Mouse (Mus musculus) lung, postnatal 4 days (tissue): ENCODE data around the gene Tspan17.
"Not testable (repeated sequence)": the region's sequence is repeated elsewhere in the genome, so short reads cannot be mapped to it uniquely, and the experiment has no call there.

Source experiments
- DNase-seq, 2 experiments: peaks; one replicate each; pipeline ENCODE4 v3.0.0; 2021

The Tspan17 gene

DNA sequence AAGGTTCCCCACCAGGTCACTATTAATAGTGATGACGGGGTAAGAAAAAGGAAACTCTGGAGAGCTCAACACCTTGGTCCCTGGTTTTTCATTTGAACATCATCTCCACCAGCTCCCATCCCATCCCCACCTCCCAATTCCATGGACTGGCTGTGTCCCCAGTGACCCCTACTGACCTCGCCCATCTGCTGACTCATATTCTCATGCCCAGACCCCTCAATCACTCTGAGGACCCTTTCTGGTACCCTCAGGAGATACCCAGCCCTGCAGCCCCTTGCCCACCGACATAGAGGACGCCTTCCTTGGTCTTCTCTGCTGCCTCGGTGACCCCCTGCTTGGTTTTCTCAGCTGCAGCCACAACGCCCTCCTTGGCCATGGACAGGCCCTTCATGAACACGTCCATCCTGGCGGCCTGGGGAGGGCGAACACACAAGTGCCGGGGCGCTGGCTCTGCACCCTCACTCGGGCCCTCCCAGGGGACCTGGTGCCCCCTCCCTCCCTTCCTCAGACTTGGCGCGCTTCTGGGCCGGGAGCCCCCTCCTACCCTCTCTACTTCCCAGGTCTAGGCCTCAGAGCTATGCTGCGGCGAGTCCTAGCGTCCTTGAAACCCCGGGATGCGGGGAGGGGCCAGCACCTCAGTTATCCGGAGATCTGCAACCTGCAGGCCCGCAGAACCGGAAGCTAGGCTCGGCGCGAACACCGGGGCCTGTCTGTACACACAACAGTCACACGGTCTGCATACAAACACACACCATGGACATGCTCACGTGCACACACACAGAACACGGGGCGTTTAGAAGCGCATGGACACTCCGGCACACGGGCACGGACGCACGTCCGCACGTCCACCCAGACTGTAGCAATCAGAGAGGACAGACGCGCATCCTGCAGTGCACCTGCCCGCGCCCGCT lies 23.6 kb upstream of the Tspan17 start:
- DNase-seq, result no peak

DNA sequence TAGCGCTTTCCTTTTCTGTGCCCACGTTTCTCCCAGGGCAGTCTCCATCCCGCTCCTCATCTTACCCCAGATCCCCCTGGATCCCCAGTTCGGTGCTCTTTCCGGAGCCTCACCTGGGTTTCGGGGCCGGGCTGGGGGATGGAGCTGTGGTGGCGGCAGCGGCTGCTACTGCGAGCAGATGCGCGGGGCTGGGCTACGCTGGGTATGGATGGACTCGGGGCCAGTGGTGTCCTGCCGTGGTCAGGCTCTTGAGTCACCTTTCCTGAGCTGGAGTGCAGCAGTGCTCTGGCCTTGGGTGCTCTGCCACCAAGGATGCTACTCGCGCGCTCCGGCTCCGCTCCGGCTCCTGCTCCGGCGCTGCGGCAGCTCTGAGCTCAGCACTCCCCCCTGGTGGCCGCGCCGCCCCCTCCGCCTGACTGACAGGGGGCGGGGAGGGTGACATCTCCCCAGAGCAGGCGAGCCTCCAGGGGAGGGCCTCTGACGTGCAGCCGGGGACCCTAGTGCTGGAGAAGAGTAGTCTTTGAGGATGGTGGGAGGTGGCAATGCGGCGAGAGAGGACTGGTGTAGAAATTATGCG lies 22.9 kb upstream of the Tspan17 start, which contains the start of gene Sncb:
Gene Sncb, minus strand, starts transcription at position 404 of the 577 bp plus-strand sequence.
- peak; percentile 56 to 62 for DNase-seq

DNA sequence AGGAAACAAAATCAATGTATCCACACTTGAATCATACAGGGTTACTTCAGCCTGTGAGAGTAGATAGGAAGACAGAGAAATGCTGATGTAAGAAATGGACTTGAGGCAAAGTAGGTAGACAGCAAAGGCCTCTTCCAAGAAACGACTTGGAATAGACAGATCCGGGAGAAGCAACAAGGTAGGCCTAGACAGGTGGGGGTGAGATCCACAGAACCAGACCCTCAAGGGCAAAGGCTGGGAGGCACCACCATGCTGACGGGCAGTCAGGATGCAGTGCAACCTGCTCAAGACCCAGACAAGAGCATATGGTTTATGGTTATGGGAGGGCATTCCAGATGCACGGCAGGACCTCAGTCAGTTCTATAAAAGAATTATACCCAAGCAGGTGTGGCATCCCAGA lies 22.2 kb upstream of the Tspan17 start:
- no peak for DNase-seq

DNA sequence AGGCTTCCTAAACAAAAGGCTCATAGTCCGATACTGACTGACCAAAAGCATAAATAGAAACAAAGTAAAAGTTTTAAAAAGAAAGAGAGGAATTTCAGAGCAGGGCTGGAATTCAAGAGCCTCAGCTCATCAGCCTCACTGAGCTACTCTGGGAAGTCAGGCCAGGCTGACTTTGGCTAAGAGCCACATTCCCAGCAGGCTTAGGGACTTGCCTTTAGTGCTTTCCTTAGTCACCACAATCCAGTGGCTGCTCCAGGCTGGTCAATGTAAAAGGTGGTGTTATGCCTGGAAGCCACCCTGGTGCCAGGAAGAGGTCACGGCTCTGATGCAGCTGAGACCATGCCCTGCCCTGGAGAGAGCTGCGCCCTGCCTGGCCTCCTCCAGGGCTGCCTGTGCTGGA lies 8.6 kb upstream of the Tspan17 start:
- DNase-seq, result peak; percentile 18 to 45

DNA sequence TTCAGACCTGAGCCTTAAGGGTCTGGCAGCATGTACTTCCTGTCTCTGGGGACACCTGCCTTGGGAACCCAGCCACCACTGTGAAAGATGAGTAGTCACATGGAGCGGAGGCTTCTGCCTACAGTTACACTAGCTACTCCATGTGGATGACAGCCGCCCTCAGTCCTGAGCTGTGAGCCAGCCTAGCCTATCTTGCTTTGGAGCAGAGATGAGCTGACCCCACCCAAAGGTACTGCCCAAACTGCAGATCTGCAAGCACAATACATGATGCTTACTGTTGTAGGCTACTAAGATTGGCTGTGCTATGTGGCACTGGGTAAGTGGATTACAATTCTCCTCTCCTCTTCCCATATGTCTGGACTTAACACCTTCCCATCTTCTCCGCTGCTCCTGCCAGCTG lies 8.1 kb upstream of the Tspan17 start:
- DNase-seq, result no peak

DNA sequence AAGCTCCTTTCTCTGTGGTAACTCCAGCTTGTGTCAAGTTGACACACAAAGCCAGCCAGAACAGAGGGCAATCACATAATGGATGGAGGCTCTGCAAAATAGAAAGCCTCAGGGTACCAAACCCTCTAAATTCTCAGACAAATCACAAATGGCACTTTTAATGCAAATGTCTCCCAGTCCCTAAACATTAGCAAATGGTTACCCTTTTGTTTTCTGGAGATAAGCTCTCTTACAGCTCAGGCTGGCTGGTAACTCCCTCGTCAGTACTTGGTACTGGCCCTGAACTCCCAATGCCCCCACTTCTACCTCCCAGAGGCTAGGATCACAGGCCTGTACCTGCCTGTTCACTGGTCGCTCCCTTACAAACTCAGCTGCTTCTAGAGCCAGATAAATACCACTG lies 5.9 kb upstream of the Tspan17 start:
- DNase-seq, result no peak

DNA sequence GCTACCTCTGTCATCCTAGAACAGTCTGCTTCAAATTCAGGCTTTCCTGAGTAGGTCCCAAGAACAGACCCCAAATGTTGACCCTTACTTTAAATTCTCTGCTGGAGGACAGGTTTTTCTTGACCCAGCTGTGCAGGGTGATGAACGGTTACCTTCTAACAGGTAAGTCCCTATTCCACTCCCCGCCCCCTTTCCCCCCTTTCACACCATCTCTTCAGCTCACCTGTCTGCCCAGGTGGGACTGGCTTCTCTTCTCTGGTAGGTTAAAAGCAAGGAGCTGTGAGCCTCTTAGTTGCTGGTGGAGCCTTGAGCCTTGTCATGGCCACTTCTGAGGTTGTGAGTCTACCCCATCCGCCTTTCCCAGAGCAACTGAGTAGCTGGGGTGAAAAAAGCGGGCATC lies 5.5 kb upstream of the Tspan17 start, which contains the start of gene Eif4e1b:
Gene Eif4e1b, plus strand, starts transcription at position 301 of the 400 bp plus-strand sequence.
- no peak for DNase-seq

DNA sequence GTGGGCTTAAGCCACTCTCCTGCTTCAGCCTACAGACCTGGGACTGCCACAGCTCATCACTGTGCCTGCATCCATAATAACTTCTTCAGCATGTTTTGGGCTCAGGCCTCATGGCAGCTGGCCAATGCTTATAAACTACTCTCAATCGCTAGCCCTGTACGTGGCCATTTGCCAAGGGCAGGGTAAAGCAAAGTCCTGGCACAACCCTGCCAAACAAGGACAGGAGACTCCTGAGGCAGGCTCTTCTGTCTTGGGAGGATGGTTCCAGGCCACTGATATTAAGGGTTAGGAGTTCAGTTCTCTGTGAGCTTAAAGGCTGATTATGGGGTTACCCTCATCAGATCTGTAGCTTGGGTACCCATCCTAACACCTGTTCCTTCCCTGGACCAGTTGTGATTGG lies 1.6 kb upstream of the Tspan17 start:
- DNase-seq, result not testable (repeated sequence)

DNA sequence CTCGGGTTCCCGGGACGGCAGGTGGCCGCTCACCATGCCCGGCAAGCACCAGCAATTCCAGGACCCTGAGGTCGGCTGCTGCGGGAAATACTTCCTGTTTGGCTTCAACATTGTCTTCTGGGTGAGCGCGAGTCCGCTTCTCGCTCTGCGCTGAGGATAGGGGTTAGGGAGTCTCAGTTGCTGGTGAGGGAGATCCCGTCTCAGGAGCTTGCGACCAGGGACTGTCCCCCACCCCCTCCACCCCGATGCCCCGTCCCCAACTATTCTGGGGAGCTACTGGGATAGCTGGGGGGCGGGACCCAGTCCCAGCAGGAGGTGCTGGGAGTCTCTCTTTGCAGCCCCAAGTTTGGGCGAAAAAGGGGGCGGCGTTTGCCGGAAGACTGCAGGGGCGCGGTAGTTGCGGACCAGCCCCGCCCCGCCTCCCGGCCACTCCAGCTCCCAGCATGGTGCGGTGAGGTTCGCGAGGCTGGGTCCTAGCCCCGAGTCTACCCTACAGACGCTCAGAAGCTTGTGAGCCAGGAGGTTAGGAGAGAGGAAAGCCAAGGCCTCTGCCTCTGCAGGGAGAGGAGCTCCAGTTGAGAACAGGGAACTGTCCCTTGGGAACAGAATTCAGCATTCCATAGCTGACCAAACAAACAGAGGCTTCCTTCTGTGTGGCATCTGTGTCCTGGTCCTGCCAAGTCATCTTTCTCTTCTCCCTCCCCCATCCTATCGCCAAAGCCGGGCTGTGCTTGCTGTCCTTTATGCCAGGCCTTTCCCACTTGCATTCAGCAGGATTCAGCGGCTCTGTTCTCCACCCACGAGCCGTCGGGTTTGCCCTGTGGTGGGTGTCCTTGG lies 602 bp downstream of the Tspan17 start:
- DNase-seq, result peak; percentile 70 to 79

DNA sequence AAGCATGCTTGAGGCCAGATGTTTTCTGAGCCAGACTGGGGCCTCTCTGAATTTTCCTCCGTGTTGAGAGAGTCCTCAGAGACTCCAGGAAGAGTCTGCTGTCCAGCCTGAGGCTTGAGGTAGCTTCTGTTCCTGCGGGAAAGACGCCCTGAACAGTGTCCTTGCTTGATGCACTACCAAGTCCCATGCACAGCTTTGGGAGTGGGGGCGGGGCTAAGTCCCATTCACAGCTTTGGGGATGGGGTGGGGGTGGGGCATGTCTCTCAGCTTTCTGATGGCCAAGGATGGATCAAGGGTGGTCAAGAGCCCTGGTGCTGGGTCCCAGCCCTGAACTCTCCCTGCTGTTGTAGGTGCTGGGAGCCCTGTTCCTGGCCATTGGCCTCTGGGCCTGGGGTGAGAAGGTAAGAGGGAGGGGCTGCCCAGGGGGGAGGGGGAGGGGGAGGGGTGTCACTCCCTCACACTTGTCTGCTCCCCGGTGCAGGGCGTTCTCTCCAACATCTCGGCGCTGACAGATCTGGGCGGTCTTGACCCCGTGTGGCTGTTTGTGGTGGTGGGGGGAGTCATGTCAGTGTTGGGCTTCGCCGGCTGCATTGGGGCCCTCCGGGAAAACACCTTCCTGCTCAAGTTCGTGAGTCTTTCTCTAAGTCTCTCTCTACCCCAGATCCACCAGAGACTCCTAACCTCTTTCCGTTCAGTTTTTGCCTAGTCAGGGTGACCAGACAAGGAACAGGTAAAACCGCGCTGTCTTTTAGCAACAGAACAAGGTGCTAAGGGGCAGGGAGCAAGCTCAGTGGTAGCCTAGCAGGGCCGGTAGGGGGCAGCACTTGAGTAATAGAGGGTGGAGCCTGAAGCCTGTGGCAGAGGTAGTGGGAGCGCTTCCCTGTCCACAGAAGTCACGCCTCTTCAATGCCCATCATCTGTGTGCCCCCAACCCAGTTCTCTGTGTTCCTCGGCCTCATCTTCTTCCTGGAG lies 3.4 kb downstream of the Tspan17 start:
- peak in 1 of 2 experiments; percentile 20 for DNase-seq

DNA sequence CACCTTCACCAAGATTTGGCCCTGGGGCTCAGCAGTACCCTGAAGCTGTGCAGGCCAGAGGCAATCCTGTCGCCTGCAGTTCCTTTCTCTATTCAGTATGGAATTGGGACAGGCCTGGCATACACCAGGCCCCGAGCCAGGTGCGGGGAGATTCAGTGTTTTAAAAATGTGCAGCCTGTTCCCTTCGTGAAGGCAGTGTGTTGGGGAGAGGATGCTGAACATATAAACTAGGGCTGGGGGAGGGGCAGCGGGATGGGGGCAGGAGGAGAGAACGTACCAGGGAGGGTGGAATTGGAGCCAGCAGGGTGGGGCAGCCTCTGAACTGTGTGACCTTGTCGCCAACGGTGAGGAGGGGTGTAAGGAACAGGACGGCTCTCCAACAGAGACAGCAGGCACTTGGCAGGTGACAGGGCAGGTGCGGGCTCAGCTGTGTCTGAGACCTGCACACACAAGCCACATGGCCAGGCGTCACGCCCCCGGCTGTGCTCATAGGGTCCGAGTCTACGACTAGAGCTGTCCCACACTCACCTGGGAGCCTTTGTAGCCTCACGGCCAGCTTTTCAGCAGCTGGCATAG lies 4.9 kb downstream of the Tspan17 start:
- DNase-seq, result no peak

DNA sequence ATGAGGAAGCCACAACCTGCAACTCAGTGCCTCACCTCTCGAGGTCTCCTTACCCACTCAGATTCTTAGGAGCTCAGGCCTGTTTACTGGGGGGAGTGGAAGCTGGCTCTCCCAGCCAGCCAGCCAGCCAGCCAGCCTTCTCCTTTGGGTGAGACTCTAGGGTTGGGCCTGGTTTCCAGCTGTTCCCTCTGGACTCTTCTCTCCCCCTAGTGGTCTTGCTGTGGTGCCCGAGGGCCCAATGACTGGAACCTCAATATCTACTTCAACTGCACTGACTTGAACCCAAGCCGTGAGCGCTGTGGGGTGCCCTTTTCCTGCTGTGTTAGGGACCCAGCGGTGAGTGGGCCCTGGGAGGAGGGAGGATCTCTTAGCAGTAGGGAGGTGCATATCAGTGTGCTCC lies 5.7 kb downstream of the Tspan17 start:
- DNase-seq, result no peak

DNA sequence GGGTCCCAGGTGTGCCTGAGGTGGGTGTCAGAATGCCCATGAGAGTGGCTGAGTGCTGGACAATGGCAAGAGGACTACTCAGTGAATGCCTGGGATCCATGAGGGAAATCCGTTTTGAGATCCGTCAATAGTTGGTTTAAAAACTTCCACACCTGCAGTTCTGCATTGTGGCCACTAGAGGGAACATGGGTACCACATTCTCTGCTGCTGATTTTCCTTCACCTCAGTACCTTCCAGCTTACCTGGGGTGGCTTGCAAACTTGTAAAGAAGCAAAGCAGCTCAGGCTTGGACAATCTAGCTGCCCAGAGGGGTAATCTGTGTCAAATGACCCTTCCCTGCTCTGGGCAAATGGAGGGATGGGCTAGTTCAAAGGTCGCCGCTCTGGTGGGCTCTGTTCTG lies 8.2 kb downstream of the Tspan17 start:
- peak in 1 of 2 experiments; percentile 44 for DNase-seq

DNA sequence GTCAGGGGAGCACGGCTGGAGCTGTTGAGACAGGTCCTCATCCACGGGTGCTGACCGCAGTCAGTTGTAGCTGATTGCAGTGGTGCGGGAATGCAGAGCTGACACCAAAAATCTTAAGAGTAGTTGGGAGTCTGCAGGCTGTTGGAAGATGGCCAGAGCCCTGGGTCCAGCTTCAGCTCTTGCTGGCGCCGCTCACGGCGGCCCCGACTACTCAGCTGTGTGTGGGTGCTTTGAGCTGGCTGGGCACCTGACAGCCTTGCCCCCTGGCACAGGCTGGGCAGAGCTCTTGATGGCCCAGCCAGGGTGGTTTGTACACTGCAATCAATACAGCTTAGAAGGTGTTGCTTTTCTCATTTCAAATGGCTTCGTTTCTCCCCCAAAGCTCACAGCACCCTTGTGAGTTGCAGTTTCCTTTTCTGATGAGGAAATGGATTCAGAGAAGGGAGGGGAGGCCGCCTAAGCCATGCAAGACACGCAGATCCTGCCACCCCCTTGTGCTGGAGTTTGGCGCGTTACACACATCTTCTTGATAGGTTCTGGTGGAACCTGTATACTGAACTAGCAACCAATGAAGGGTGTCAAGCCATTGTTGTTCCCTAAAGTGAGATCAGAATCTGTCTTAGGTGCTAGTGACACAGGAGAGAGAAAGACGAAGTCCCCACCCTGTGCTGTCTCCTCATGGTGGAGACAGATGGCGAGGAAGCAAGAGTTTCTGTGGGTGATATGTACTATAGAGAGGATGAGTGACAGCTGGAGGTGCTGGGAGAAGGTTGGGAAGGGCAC lies 8.9 kb downstream of the Tspan17 start:
- DNase-seq, result no peak

DNA sequence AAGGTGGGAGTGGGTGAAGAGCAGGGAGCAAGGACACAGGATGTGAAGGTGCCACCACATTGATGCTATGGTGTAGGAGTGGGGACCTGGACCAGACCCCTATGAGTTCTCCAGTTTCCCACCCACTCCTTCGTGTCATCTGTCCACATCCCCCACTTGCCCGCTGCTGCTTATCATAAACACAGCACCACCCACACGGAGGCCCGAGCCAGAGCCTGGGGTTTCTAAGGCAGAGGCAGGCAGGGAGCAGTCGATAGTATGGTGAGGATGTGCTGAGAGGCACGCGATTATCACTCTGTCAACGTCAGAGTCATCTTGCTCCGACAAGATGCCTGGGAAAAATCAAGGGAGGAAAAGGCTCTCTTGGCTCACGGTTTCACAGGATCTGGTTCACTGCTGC lies 9.6 kb downstream of the Tspan17 start:
- no peak for DNase-seq

DNA sequence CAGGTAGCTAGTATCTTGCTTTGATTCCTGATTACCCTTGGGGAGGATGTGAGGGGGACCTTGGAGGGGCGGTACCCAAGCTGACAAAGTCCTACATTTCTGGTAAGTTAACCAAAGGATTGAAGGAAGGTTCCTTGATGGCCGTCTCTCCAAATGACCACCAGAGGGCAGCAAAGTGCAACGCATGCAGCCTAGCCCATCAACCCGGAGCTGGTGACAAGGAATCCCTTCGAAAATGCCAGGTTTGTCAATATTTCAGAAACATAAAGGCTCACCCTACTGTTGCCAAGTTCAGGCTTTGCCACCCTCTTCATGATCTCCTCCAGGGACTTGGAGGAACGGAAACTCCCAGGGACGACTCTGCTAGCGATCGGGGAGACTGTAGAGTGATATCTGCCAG lies 10.5 kb downstream of the Tspan17 start:
- DNase-seq, result peak; percentile 58 to 79

DNA sequence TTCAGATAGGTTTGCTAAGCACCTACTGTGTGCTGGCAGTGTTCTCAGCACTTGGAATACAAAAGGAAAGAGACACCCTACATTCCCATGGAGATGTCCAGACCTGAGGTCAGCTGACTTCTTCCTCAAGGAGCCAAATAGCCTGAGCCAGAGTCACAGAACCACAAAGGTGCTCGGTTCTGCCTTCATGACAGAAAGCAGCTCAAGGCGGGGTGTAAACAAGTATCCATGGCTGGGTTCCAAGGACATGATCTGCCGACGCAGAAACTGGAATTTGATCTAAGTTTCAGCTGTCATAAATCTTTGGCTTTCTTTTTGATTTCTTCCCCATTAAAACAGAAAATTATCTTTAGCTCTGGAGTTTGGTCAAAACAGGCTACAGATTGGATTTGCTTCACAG lies 11.0 kb downstream of the Tspan17 start:
- no peak for DNase-seq

DNA sequence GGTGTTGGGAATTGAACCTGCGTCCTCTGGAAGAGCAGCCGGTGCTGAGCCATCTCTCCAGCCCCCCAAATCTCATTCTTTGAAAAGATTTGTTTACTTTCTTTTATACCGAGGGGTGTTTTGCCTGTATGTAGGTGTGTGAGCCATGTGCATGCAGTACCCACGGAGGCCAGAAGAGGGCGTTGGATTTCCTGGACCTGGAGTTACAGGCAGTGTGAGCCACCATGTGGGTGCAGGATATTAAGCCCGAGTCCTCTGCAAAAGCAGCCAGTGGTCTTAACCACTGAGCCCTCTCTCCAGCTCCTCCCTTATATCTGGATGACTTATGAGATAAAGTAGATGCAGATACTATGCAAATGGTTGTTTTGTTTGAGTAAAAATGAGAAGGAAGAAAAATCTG lies 13.8 kb downstream of the Tspan17 start:
- DNase-seq, result no peak

DNA sequence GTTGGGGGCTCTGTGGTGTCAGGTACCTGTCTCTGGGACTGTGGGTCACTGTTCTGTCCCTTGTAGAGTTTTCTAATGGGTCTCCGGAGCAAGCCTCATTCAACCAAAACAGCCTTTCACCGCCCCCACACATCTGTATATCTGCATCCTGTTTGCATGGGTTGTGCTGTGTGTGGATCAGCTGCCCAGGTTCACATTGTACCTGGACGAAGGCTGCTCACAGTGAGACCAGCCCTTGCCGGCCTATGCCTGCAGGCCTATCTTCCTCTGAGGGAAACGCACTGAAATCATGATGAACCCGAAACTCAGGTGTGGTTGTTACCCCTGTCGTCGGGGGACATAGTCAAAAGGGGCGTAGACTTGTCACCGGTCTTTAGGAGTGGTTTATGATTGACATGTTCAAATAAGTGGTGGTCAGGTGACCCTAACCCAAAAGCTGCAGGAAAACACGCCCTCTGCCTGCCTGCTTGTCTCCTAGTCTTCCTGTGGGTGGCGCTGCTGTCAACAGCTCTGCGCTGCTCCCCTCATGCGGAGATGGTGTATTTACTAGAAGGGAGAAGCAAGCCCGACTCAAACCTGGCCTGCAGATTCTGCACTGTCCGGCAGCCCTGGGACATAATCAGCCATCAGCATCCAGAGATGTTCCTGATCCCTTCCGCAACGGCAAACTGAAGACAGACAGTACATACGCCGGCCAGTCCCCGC lies 16.1 kb downstream of the Tspan17 start:
- no peak for DNase-seq

DNA sequence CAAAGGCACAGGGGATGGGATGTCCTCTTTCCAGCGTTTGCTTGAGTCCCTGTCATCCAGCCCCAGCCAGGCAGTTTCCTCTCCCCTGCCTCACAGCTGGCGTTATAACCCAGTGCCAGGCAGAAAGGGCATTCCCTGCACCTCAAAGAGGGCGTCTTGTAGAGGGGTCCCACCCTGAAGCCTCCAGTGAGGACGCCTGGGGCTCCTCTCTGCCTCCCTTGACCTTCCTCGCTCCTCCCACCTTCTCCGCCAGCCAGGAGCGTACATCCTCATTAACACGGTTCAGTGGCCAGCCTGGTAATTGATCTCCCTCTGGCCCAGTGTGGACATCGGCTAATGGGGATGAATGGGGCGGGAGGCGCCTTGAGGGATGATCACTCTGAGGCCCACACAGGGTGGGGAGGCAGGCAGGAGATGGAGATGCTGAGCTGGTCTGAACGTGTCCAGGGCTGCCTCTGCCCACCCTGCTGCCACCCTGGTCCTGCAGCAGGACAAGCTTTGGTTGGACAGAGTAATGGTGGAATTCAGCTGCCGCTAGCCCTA lies 17.3 kb downstream of the Tspan17 start:
- DNase-seq, result no peak
